Mouse (Mus musculus): ENCODE measurements at regions not wholly inside any gene's neighbourhood (a gene's known extent, or its start where the extent isn't known, plus 50 kb on each side); places are given as distances from the start of the nearest gene placed in this dataset.

DNA sequence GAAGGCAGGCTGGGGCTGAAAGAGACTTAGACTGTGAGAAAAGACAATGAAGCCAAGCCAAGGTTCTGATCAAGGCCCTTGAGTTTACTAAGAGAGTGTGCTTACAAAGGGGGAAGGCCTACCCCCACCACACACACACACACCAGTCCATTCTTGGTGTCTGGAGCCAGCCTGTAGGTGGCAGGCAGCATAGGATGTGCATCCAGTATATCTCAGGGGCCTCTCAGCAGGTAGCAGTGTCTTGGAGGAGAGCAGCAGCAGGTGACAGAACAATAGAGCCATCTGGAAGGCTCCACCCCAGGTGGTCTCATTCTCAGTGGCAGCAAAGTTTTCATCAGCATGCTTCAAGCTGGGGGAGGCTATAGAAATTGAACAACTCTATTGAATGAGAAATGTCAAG is 293.9 kb downstream of the Pet2 start:
- Histone ChIP-seq H3K4me2 (replicated peaks) (no peak overlapping the region), H3K27ac (replicated peaks) (no peak overlapping the region), H3K9ac (replicated peaks) (no peak overlapping the region), H3K4me3 (no peak overlapping the region), H3K27me3 (no peaks in the 10 kb centered on the region), H3K36me3 (no peaks in the 10 kb centered on the region), H3K4me1 (no peaks in the 10 kb centered on the region), H3K9me3 (no peaks in the 10 kb centered on the region)
- peak; percentile 65 for ATAC-seq (ENCODE audit: low FRiP score, low read depth)
